Comparison of ENCODE assay signal across 23 mouse cellular contexts in the genomic region with DNA sequence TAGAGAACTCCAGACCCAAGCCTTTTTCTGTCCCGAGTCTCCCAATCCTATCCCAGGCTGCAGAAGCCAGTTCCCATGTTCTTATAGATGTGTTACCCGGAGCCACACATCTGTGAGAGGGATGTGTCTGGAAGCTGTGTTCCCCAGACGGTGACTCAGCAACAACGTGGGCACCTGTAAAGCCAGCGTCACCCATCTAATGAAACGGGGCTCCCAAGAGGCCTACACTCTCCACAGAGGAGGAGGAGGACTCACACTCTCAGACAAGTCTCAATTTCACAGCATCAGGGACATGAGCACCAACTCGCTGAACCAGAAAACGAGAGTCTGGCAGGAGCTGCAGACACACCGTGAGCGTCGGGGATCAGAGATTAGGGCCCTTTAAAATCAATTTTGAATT. TPM values are rescaled to one million over a fixed set of nuclear protein-coding genes. Genes with fewer than 3 reads are reported as not detected.
A peak's percentile ranks its signal among the peaks of the same experiment; 100 is the strongest.
DNase-seq lines count a peak whose midpoint lies in the region; ATAC-seq lines count a peak whose summit lies in the region.
"Had no signal": no experiment of that assay in that cellular context is flagged by ENCODE, and none has a peak within 500 bp of the region (broad histone marks: within the 10 kb centered on the region; RNA-seq: fewer than 3 reads in every experiment).

No protein-coding gene starts in this region.

- no peak overlapping the region for H3K4me3 ChIP-seq in forebrain, embryonic 10.5 days
- no peak overlapping the region for H3K4me3 ChIP-seq in forebrain, embryonic 13.5 days
- no peak overlapping the region for H3K4me3 ChIP-seq in hindbrain, embryonic 10.5 days
- no peak overlapping the region for H3K4me3 ChIP-seq in hindbrain, embryonic 13.5 days
- H3K4me3 ChIP-seq in midbrain, embryonic 12.5 days: no peak overlapping the region
- no peak overlapping the region for H3K4me3 ChIP-seq in midbrain, embryonic 13.5 days (replicated peaks)
- H3K4me3 ChIP-seq in limb, embryonic 10.5 days: no peak overlapping the region
- H3K4me3 ChIP-seq: embryonic facial prominence, embryonic 12.5 days; embryonic facial prominence, embryonic 15.5 days; gastrocnemius, adult 2 months had no signal

- no peaks in the 10 kb centered on the region for H3K9me3 ChIP-seq in forebrain, embryonic 10.5 days
- H3K9me3 ChIP-seq in forebrain, embryonic 13.5 days (replicated peaks): no peaks in the 10 kb centered on the region
- no peaks in the 10 kb centered on the region for H3K9me3 ChIP-seq in hindbrain, embryonic 10.5 days
- no peaks in the 10 kb centered on the region for H3K9me3 ChIP-seq in hindbrain, embryonic 13.5 days
- H3K9me3 ChIP-seq in midbrain, embryonic 12.5 days: no peaks in the 10 kb centered on the region
- H3K9me3 ChIP-seq in midbrain, embryonic 13.5 days: no peaks in the 10 kb centered on the region
- H3K9me3 ChIP-seq in limb, embryonic 10.5 days (replicated peaks): no peaks in the 10 kb centered on the region
- H3K9me3 ChIP-seq: embryonic facial prominence, embryonic 12.5 days; embryonic facial prominence, embryonic 15.5 days had no signal

- H3K27me3 ChIP-seq in forebrain, embryonic 10.5 days (ENCODE audit: poor library complexity, severe bottlenecking): peaks cover 95% of the 10 kb centered on the region
- peaks cover 50% of the 10 kb centered on the region for H3K27me3 ChIP-seq in forebrain, embryonic 13.5 days
- peaks cover 3% of the 10 kb centered on the region; the same call in 1 of the 2 replicates for H3K27me3 ChIP-seq in hindbrain, embryonic 10.5 days (ENCODE audit: insufficient read depth, poor library complexity, severe bottlenecking)
- 0 out of 2 replicates have a peak, but pooled peaks cover 14% of the 10 kb centered on the region for H3K27me3 ChIP-seq in hindbrain, embryonic 13.5 days
- no peaks in the 10 kb centered on the region for H3K27me3 ChIP-seq in midbrain, embryonic 12.5 days
- no peaks in the 10 kb centered on the region for H3K27me3 ChIP-seq in midbrain, embryonic 13.5 days
- no peaks in the 10 kb centered on the region for H3K27me3 ChIP-seq in limb, embryonic 10.5 days (ENCODE audit: low read depth, poor library complexity, severe bottlenecking)
- H3K27me3 ChIP-seq: embryonic facial prominence, embryonic 12.5 days; embryonic facial prominence, embryonic 15.5 days had no signal

- H3K9ac ChIP-seq in forebrain, embryonic 13.5 days: no peak overlapping the region
- H3K9ac ChIP-seq in hindbrain, embryonic 13.5 days: no peak overlapping the region
- H3K9ac ChIP-seq in midbrain, embryonic 12.5 days (replicated peaks): no peak overlapping the region
- no peak overlapping the region for H3K9ac ChIP-seq in midbrain, embryonic 13.5 days (replicated peaks)
- H3K9ac ChIP-seq: embryonic facial prominence, embryonic 12.5 days; embryonic facial prominence, embryonic 15.5 days; hindbrain, embryonic 14.5 days had no signal

- H3K27ac ChIP-seq in forebrain, embryonic 10.5 days: 0 out of 2 replicates have a peak overlapping the region, but pooled peaks have one; percentile 22
- H3K27ac ChIP-seq in forebrain, embryonic 13.5 days: no peak overlapping the region
- H3K27ac ChIP-seq in hindbrain, embryonic 10.5 days: 0 out of 2 replicates have a peak overlapping the region, but pooled peaks have one; percentile 40
- no peak overlapping the region for H3K27ac ChIP-seq in hindbrain, embryonic 13.5 days
- H3K27ac ChIP-seq in midbrain, embryonic 12.5 days (replicated peaks): 0 out of 2 replicates have a peak overlapping the region, but pooled peaks have one; percentile 16
- H3K27ac ChIP-seq in midbrain, embryonic 13.5 days: no peak overlapping the region
- peak overlapping the region; percentile 70 for H3K27ac ChIP-seq in limb, embryonic 10.5 days
- H3K27ac ChIP-seq: embryonic facial prominence, embryonic 12.5 days; embryonic facial prominence, embryonic 15.5 days; gastrocnemius, adult 2 months; hindbrain, embryonic 14.5 days; hindbrain, postnatal 0 days had no signal

- H3K4me2 ChIP-seq in forebrain, embryonic 13.5 days: no peak overlapping the region
- H3K4me2 ChIP-seq in hindbrain, embryonic 13.5 days: no peak overlapping the region
- no peak overlapping the region for H3K4me2 ChIP-seq in midbrain, embryonic 12.5 days (replicated peaks)
- no peak overlapping the region for H3K4me2 ChIP-seq in midbrain, embryonic 13.5 days (replicated peaks)
- H3K4me2 ChIP-seq: embryonic facial prominence, embryonic 12.5 days; embryonic facial prominence, embryonic 15.5 days; heart, embryonic 11.5 days; hindbrain, embryonic 14.5 days had no signal

- WGBS in forebrain, embryonic 10.5 days: 62% methylated on average over 11 of the region's 11 CpGs
- WGBS in forebrain, embryonic 13.5 days: 42% methylated on average over 11 of the region's 11 CpGs
- 62% methylated on average over 11 of the region's 11 CpGs for WGBS in hindbrain, embryonic 10.5 days
- 49% methylated on average over 11 of the region's 11 CpGs for WGBS in hindbrain, embryonic 13.5 days
- 53% methylated on average over 11 of the region's 11 CpGs for WGBS in midbrain, embryonic 12.5 days
- 43% methylated on average over 11 of the region's 11 CpGs for WGBS in midbrain, embryonic 13.5 days
- 82% methylated on average over 11 of the region's 11 CpGs for WGBS in limb, embryonic 10.5 days

- ATAC-seq in forebrain, embryonic 13.5 days: no peak
- ATAC-seq in hindbrain, embryonic 13.5 days (ENCODE audit: low FRiP score): no peak
- no peak for ATAC-seq in midbrain, embryonic 12.5 days (ENCODE audit: low FRiP score, low read depth)
- no peak for ATAC-seq in midbrain, embryonic 13.5 days
- ATAC-seq: inflammation-experienced regulatory T-cells, adult 6 months had no signal

- peaks cover 37% of the 10 kb centered on the region for H3K4me1 ChIP-seq in forebrain, embryonic 10.5 days
- peaks cover 56% of the 10 kb centered on the region for H3K4me1 ChIP-seq in forebrain, embryonic 13.5 days
- H3K4me1 ChIP-seq in hindbrain, embryonic 10.5 days (replicated peaks): peaks cover 30% of the 10 kb centered on the region
- peaks cover 38% of the 10 kb centered on the region for H3K4me1 ChIP-seq in hindbrain, embryonic 13.5 days (replicated peaks)
- H3K4me1 ChIP-seq in midbrain, embryonic 12.5 days: peaks cover 32% of the 10 kb centered on the region
- peaks cover 59% of the 10 kb centered on the region for H3K4me1 ChIP-seq in midbrain, embryonic 13.5 days (replicated peaks)
- peaks cover 69% of the 10 kb centered on the region for H3K4me1 ChIP-seq in limb, embryonic 10.5 days
- H3K4me1 ChIP-seq: embryonic facial prominence, embryonic 12.5 days had no signal

- H3K36me3 ChIP-seq in forebrain, embryonic 10.5 days (replicated peaks): peaks cover 4% of the 10 kb centered on the region; the same call in 1 of the 2 replicates
- no peaks in the 10 kb centered on the region for H3K36me3 ChIP-seq in forebrain, embryonic 13.5 days (ENCODE audit: poor library complexity, severe bottlenecking)
- no peaks in the 10 kb centered on the region for H3K36me3 ChIP-seq in hindbrain, embryonic 10.5 days
- no peaks in the 10 kb centered on the region for H3K36me3 ChIP-seq in hindbrain, embryonic 13.5 days
- 0 out of 2 replicates have a peak, but pooled peaks cover 2% of the 10 kb centered on the region for H3K36me3 ChIP-seq in midbrain, embryonic 12.5 days
- H3K36me3 ChIP-seq in midbrain, embryonic 13.5 days: no peaks in the 10 kb centered on the region
- no peaks in the 10 kb centered on the region for H3K36me3 ChIP-seq in limb, embryonic 10.5 days
- H3K36me3 ChIP-seq: embryonic facial prominence, embryonic 12.5 days; embryonic facial prominence, embryonic 15.5 days had no signal

- no peak for DNase-seq in forebrain, embryonic 10.5 days (ENCODE audit: extremely low spot score, low spot score)
- DNase-seq in hindbrain, embryonic 10.5 days (ENCODE audit: low spot score): no peak
- DNase-seq in limb, embryonic 10.5 days (ENCODE audit: low spot score): no peak
- DNase-seq in right cerebral cortex, postnatal 36 days (ENCODE audit: low spot score in 2 of 2): no peak
- DNase-seq: adrenal gland, postnatal 10 days; adrenal gland, postnatal 36 days; cerebellum, adult 11 months; cerebellum, adult 2 months; cerebellum, adult 9-11 months; cerebellum, postnatal 25 days; gastrocnemius, adult 2 months; gastrocnemius, postnatal 14 days; heart, adult 11 months had no signal

RNA-seq across cellular contexts. Expression of a gene that starts 20.7 kb away (rescaled TPM):
- polyA plus RNA-seq in forebrain, embryonic 10.5 days (2016; fragmentation: Nextera tagmentation; extraction: Ambion mirVana): 21.9 and 29.6 TPM in 2 replicates
- polyA plus RNA-seq in forebrain, embryonic 13.5 days (2015; fragmentation: Nextera tagmentation; extraction: Ambion mirVana): 36.5 and 50.5 TPM in 2 replicates
- 26.1 and 37.6 TPM in 2 replicates for polyA plus RNA-seq in hindbrain, embryonic 10.5 days (2016; fragmentation: Nextera tagmentation; extraction: Ambion mirVana)
- polyA plus RNA-seq in hindbrain, embryonic 13.5 days (2015; fragmentation: Nextera tagmentation; extraction: Ambion mirVana): 42.8 and 49.8 TPM in 2 replicates
- 149 and 177 TPM in 2 replicates for polyA plus RNA-seq in midbrain, embryonic 12.5 days (2016; fragmentation: Nextera tagmentation; extraction: Ambion mirVana)
- 95.3 and 121 TPM in 2 replicates for polyA plus RNA-seq in midbrain, embryonic 13.5 days (2015; fragmentation: Nextera tagmentation; extraction: Ambion mirVana)
- polyA plus RNA-seq in limb, embryonic 10.5 days (2016; fragmentation: Nextera tagmentation; extraction: Ambion mirVana): 46.7 and 74.5 TPM in 2 replicates
- polyA plus RNA-seq: inflammation-experienced regulatory T-cells, adult 6 months had no signal

Comparison
In these comparisons a context has a peak if more than half of its experiments do, and no peak if none do; other contexts are left out.
1. H3K27ac ChIP-seq: peak in forebrain, embryonic 10.5 days (single experiment), hindbrain, embryonic 10.5 days (single experiment), midbrain, embryonic 12.5 days (single experiment) and limb, embryonic 10.5 days (single experiment); none in forebrain, embryonic 13.5 days (single experiment), hindbrain, embryonic 13.5 days (single experiment) and midbrain, embryonic 13.5 days (single experiment).